Mouse (Mus musculus) spleen, adult 2 months (tissue): ENCODE measurements around the gene Rbms3.

ENCODE experiments used
- CTCF ChIP-seq: fragments of 200-500 bp; IDR thresholded peaks from 2 replicates; pipeline ENCODE4 v1.5.1; 2011; ENCODE audit warnings: mild to moderate bottlenecking, inconsistent platforms; ENCODE audit not compliant: insufficient read depth, insufficient read length, insufficient replicate concordance; ENCODE audit errors: extremely low read depth
- POLR2A ChIP-seq: fragments of 200-500 bp; IDR thresholded peaks from 2 replicates; pipeline ENCODE4 v1.6.1; 2011; ENCODE audit warnings: low read depth, low read length, inconsistent platforms

GRCm38 (mm10) chr9:116873976-116874320, 755.8 kb downstream of the Rbms3 start:
- TF ChIP-seq CTCF (no peak), POLR2A (no peak)
